Mouse (Mus musculus): ENCODE measurements around the gene Papln.

GRCm38 (mm10) chr12:83782669-83783068, 19.2 kb downstream of the Papln start:
- TF ChIP-seq CTCF (IDR thresholded peaks at IDR 0.05; ENCODE audit: insufficient read depth, low read depth, low read length), result no peak
- TF ChIP-seq POLR2A (IDR thresholded peaks at IDR 0.05; ENCODE audit: insufficient read depth, low read depth, low read length), result no peak
